Mouse (Mus musculus): ENCODE results near the gene Ugt1a7c.

- TF ChIP-seq EP300 (optimal IDR thresholded peaks at IDR 0.05), result no peak
- TF ChIP-seq CTCF (IDR thresholded peaks at IDR 0.05; ENCODE audit: low read depth), result no peak
Measured at GRCm38 (mm10) chr1:88230981-88231802, 136.3 kb downstream of the Ugt1a7c start.

Data from stomach, postnatal 0 days (tissue).